Mouse (Mus musculus) B cell, adult 62 days (primary cell): ENCODE results near the gene Ccdc27. TPM values are rescaled to one million over a fixed set of nuclear protein-coding genes. Genes with fewer than 3 reads are reported as not detected.

ENCODE experiments used
- total RNA-seq: library from RNA; stranded (reverse); gene quantifications from 4 replicates; pipeline ENCODE4 v1.2.4, GENCODE M21; 2023

Ccdc27 gene
- total RNA-seq = not detected in 4 replicates

GRCm38 (mm10) chr4:154042577-154042976, at the start of gene Ccdc27:
TSS of gene Ccdc27 (minus strand) at chr4:154042677.

GRCm38 (mm10) chr4:154025641-154026440, 16.6 kb downstream of the Ccdc27 start, which contains the start of gene Smim1:
TSS of gene Smim1 (minus strand) at chr4:154026230.

GRCm38 (mm10) chr4:154011646-154012089, 30.8 kb downstream of the Ccdc27 start, which contains the start of gene Lrrc47:
TSS of gene Lrrc47 (plus strand) at chr4:154011731.

Other genes starting within 250 kb of the Ccdc27 start
- 12.7 to 25.2 TPM (median 20.2 TPM) in 4 replicates for gene A430005L14Rik, start 85.4 kb downstream of the Ccdc27 start, total RNA-seq
- 19.2 to 36.3 TPM (median 23.8 TPM) in 4 replicates for gene Dffb, start 67.6 kb downstream of the Ccdc27 start, total RNA-seq
- gene Cep104, start 67.5 kb downstream of the Ccdc27 start, total RNA-seq = 19.0 to 29.5 TPM (median 25.7 TPM) in 4 replicates
- gene Lrrc47, start 30.9 kb downstream of the Ccdc27 start, total RNA-seq = 67.6 to 74.5 TPM (median 71.3 TPM) in 4 replicates
- not detected in 4 replicates for gene Smim1, start 16.4 kb downstream of the Ccdc27 start, total RNA-seq
- gene Trp73, start 97.5 kb upstream of the Ccdc27 start, total RNA-seq = not detected in 4 replicates
- 13.2 to 20.7 TPM (median 16.9 TPM) in 4 replicates for gene Wrap73, start 99.7 kb upstream of the Ccdc27 start, total RNA-seq
- 118 to 128 TPM (median 125 TPM) in 4 replicates for gene Tprgl, start 118.0 kb upstream of the Ccdc27 start, total RNA-seq
- gene Megf6, start 128.1 kb upstream of the Ccdc27 start, total RNA-seq = 0.09 to 0.63 TPM in 2 of 4 replicates, not detected in the others